Mouse (Mus musculus): Measurements from ENCODE around the gene Stk16. TPM values are rescaled to one million over a fixed set of nuclear protein-coding genes. Genes with fewer than 3 reads are reported as not detected.

Stk16 gene
- 17.4 TPM for polyA plus RNA-seq (2014; fragmentation: Illumina TruSeq; extraction: RNeasy Lipid Tissue Mini Kit (QIAGEN cat#74804); ENCODE audit: low replicate concordance)

DNA sequence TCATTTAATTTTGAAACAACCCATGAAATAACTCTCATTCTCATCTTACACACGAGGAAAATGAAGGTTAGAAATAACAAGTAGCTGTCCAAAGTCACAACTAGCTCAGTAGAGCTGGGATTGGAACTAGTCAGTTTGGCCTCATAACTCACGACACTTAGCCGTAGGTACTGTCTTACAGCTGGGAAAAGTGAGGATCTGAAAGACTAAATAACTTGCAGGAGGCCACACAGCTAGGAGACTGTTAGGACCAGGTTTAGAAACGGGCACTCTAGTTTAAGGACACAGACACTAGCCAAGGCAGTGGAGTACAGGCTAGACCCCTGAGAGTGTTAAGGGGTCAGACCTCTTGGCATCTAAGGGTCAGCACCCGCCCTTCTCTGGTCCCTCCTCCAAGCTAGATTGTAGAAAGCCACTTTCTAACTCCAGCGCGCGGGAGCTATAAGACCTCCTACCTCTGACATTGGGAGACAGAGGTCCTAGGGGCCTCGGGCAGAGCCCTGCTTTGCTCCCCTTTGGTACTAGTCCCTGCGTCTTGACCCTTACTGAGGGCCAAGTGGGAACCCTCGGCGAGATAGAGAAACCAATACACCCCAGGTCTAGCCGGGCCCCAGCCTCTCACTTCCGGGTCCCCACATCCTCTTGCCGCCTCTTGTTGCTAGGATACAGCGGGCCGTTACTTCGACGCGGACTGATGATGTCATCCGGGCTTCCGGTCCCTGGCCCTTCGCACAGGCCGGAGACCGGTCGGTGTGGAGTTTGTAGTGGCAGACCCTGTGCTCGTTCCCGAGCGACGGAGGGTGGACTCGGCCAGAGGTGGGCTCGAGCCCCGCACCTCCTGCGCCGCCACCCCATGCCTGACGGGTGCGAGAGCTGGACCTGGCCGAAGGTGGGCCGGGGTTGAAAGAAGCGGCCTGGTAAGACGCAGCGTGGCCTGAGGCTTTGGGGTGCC lies at the start of gene Stk16, which contains the start of gene Glb1l:
Gene Stk16, plus strand, starts transcription at position 703 of the 952 bp plus-strand sequence.
Gene Glb1l, minus strand, starts transcription at position 678 of the 952 bp plus-strand sequence.

DNA sequence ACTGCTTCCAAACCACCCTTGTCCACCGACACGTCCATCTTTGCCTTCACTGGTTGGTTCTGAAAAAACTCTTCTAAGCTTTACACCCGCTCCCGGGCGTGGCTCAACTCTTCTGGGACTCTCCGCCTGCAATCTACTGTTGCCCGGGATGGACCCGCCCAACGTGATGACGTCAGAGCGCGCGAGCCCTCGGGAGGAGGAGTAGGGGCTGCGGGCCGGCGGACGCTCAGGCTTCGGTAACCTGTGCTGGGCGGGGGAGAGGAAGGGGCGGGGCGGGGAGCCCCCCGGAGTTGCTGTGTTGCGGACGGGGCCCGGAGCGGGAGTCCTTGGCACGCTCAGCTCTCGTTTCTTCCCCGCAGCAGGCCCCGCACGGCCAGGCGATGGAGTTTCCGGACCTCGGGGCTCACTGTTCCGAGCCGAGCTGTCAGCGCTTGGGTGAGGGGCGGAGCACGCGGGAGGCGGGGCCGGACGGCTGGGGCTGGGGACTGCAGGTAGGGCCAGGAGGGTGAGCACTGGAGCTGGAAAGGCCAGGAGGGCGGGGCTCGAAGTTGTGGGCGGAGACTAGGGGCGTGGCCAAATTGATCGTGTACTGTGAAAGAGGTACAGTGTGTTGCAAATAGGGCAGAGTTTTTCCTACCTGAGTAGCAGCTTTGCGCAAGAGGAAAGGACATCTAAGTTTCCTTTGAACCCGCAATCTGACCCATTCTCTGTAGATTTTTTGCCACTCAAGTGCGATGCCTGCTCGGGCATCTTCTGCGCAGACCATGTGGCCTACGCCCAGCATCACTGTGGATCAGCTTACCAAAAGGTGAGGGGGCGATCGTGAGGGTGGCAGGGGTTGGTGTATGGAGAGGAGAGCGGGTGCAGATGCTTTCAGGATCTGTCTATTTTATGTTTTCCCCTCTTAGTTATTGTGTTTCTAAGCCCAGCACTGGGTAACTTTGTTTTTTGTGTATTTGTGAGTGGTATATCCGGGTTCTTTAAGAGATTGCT lies 41.9 kb upstream of the Stk16 start, which contains the start of gene Zfand2b:
Gene Zfand2b, plus strand, starts transcription at position 175 of the 993 bp plus-strand sequence.

DNA sequence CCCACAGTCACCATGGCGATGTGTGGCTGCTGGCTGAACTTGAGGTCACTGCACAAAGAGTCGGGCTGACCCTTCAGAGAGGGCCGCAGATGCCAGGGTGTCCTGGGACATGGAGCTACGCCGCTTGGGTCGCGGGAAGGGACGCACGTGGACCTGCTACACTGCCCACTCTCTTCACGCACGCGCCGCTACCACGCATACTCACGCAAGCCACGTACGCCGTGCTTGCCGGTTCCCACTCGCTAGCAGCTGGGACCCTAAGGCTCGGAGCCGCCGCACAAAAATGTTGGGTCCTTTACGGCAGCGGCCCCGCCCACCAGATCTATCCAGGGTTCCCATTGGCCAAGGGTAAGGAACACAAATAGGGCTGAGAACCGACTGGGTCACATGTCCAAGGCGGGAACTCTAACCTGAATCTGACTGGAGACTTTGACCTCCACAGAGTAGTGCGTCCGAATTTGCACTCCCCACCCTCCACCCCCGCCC lies 30.5 kb upstream of the Stk16 start, which contains the start of gene Abcb6:
Gene Abcb6, minus strand, starts transcription at position 288 of the 486 bp plus-strand sequence.

DNA sequence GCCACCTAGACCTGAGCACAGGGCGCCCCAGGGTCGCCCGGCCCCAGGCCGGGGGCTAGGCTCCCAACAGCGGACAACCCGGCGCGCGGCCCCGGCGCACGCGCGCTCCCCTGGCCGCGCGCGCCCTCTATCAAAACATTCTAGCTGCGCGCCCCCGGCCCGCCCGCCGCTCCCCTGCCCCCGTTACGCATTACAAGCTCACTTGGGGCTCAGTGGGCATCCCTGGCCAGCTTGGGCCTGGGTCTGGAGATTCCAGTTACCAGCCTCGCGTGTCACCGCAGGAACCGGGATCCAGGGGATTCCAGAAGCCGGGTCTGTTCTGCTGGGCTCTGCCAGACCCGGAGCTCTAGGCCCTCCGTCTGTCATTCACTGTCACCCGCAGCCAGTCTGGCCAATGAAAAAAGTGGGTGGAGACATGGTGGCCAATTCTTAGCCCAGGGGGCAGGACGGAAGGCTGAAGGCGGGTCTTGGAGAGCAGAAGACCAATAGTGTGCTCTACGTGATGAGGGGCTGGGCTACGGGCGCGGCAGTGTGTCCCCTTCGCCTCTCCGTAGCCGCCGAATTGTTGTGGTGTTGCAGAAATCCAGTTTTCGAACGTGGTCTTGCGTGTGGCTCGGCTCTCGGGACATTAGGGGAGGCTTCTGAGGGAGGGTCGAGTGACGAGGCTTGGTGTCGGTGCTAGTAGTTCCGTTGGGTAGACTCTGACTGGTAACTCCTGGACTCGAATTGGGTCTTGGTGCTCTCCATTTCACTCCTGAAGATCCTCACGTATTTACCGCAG lies 18.8 kb upstream of the Stk16 start, which contains the start of the genes Ankzf1 and Atg9a:
Gene Ankzf1, plus strand, starts transcription at position 530 of the 781 bp plus-strand sequence.
Gene Atg9a, minus strand, starts transcription at position 575 of the 781 bp plus-strand sequence.

DNA sequence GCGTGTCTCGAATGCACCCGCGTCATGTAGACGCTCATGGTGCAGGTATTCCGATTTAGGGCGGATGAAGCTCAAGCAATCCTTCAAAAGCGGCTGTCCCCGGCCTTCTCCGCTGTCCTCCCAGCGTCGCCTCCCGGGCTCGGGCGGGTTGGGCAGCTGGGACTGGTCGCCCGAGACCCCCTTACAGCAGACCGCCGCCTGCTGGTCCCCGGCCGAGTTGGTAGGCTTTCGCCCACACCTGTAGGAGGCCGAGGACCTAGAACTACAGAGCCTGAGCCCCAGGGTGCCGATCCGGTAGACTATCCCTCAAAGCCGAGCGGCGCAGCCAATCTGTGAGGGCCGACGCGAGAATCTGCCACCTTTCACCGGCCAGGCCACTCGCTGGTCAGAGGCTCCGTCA lies 8.9 kb downstream of the Stk16 start, which contains the start of gene Tuba4a:
Gene Tuba4a, minus strand, starts transcription at position 335 of the 400 bp plus-strand sequence.

DNA sequence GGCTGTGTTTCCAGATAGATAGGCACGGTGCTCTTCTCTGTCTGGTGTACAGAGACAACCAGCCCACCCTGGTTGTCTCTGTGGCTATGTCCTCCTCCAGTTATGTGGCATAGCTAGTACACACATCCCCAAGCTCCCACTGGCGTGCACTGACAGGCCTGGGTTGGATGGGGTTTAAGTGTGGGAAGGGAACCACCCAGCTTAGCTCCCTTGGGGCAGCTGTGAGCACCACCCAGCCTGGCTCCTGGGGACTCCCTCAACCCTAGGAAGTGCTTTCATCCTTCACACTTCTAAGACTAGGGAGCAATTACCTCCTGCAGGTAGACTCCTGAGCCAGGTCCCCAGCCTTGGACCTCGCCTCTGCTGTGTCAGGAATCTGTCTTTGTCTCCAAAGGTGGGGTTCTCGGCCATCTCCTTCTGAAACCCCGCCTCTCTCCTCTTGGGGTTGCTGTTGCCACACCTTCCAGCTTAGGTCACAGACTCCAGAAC lies 21.1 kb downstream of the Stk16 start, which contains the start of gene A630095N17Rik:
Gene A630095N17Rik, minus strand, starts transcription at position 439 of the 489 bp plus-strand sequence.

DNA sequence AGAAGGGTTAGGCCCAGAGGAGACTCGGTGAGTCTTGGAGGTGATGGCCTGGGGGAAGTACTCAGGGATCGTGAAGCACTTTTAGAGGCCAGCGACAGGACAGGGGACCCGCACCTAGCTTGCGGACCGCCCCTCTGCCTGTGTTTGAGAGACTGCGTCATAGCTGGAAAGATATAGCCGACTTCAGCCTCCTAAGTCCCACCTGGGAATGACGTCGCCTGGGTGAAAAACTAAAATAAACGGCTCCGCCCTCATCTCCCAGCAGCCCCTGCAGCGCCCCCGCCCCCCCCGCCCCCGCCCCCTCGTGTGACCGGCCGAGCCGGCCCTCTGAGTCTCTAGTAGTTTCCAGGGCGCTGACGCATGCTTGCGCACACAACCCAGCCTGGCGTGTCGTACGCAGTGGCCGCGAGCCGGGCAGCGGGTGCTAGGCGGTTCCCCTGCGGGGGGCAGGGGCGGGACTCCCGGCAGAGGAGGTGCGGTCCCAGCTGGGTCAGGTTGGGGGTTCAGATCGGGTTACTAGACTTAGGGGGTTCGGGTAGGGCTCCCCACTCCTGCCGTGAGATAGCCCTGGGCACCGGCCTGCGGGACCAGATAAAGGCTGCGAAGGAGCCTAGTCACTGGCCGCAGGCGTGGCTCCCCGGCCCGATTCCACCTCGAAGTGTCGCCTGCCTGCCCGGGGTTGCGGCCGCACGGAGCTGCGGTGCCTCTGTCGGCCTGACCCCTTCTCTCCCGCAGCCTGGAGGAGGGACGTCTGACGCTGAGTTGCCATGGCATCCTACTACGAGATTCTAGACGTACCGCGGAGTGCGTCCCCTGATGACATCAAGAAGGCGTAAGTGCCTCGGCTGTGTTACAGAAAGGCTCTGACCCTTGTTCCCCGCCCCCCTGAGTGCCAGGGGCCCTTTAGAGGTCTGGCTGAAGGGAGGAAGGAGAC lies 25.7 kb downstream of the Stk16 start, which contains the start of gene Dnajb2:
Gene Dnajb2, plus strand, starts transcription at position 290 of the 934 bp plus-strand sequence.

DNA sequence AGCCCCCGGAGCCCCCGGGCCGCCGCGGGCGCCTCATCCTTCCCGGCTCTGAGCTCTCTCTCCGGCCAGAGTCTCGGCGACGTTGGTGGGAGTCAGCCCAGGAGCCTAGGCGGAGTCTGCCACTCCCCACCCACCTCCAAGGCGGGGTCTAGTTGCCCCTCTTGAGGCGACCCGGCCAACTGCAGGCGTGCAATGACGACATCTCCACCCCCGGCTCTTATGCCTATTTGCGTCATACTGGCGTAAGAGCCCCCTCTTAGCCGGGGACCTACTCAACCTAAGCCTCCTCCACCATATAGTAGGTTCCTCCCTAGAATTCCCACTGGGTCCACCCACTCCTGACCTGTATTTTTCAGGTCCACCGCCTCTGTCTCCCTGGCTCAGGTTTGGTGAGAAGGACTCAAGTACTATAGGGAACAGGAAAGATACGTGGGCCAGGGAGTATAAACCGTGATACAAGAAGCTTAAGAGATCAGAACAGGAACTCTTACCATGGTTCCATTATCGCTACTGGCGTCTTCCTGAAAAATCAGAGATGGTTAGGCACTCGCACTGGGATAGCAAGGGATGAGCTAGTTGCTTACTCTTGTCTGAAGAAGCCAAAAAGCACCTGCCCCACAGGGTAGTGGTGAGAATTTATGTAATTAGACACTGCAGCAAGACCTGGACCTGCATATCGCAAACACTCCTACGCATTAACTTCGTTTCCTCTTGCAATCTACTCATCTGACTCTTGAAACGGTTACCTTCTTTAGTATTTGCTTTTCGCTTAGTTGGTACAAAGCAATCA lies 53.6 kb downstream of the Stk16 start, which contains the start of gene Ptprn:
Gene Ptprn, minus strand, starts transcription at position 412 of the 790 bp plus-strand sequence.

Other genes with a start within 250 kb of the Stk16 start
- not detected for gene Nhej1, start 85.6 kb upstream of the Stk16 start, polyA plus RNA-seq (2014; fragmentation: Illumina TruSeq; extraction: RNeasy Lipid Tissue Mini Kit (QIAGEN cat#74804); ENCODE audit: low replicate concordance)
- not detected for gene Slc23a3, start 76.9 kb upstream of the Stk16 start, polyA plus RNA-seq (2014; fragmentation: Illumina TruSeq; extraction: RNeasy Lipid Tissue Mini Kit (QIAGEN cat#74804); ENCODE audit: low replicate concordance)
- 8.0 TPM for gene Cnppd1, start 68.1 kb upstream of the Stk16 start, polyA plus RNA-seq (2014; fragmentation: Illumina TruSeq; extraction: RNeasy Lipid Tissue Mini Kit (QIAGEN cat#74804); ENCODE audit: low replicate concordance)
- 4.2 TPM for gene Retreg2, start 68.1 kb upstream of the Stk16 start, polyA plus RNA-seq (2014; fragmentation: Illumina TruSeq; extraction: RNeasy Lipid Tissue Mini Kit (QIAGEN cat#74804); ENCODE audit: low replicate concordance)
- gene Zfand2b, start 42.2 kb upstream of the Stk16 start, polyA plus RNA-seq (2014; fragmentation: Illumina TruSeq; extraction: RNeasy Lipid Tissue Mini Kit (QIAGEN cat#74804); ENCODE audit: low replicate concordance): 0.78 TPM
- 3.8 TPM for gene Abcb6, start 30.4 kb upstream of the Stk16 start, polyA plus RNA-seq (2014; fragmentation: Illumina TruSeq; extraction: RNeasy Lipid Tissue Mini Kit (QIAGEN cat#74804); ENCODE audit: low replicate concordance)
- gene Ankzf1, start 18.7 kb upstream of the Stk16 start, polyA plus RNA-seq (2014; fragmentation: Illumina TruSeq; extraction: RNeasy Lipid Tissue Mini Kit (QIAGEN cat#74804); ENCODE audit: low replicate concordance): 18.0 TPM
- 12.2 TPM for gene Atg9a, start 18.6 kb upstream of the Stk16 start, polyA plus RNA-seq (2014; fragmentation: Illumina TruSeq; extraction: RNeasy Lipid Tissue Mini Kit (QIAGEN cat#74804); ENCODE audit: low replicate concordance)
- 8.1 TPM for gene Glb1l, start within 50 bp of the Stk16 start, polyA plus RNA-seq (2014; fragmentation: Illumina TruSeq; extraction: RNeasy Lipid Tissue Mini Kit (QIAGEN cat#74804); ENCODE audit: low replicate concordance)
- 4.2 TPM for gene Tuba4a, start 9.0 kb downstream of the Stk16 start, polyA plus RNA-seq (2014; fragmentation: Illumina TruSeq; extraction: RNeasy Lipid Tissue Mini Kit (QIAGEN cat#74804); ENCODE audit: low replicate concordance)
- gene A630095N17Rik, start 21.3 kb downstream of the Stk16 start, polyA plus RNA-seq (2014; fragmentation: Illumina TruSeq; extraction: RNeasy Lipid Tissue Mini Kit (QIAGEN cat#74804); ENCODE audit: low replicate concordance): not detected
- gene Dnajb2, start 25.6 kb downstream of the Stk16 start, polyA plus RNA-seq (2014; fragmentation: Illumina TruSeq; extraction: RNeasy Lipid Tissue Mini Kit (QIAGEN cat#74804); ENCODE audit: low replicate concordance): 4.0 TPM
- gene Ptprn, start 53.7 kb downstream of the Stk16 start, polyA plus RNA-seq (2014; fragmentation: Illumina TruSeq; extraction: RNeasy Lipid Tissue Mini Kit (QIAGEN cat#74804); ENCODE audit: low replicate concordance): not detected
- gene Resp18, start 67.6 kb downstream of the Stk16 start, polyA plus RNA-seq (2014; fragmentation: Illumina TruSeq; extraction: RNeasy Lipid Tissue Mini Kit (QIAGEN cat#74804); ENCODE audit: low replicate concordance): 2.4 TPM
- gene Dnpep, start 107.2 kb downstream of the Stk16 start, polyA plus RNA-seq (2014; fragmentation: Illumina TruSeq; extraction: RNeasy Lipid Tissue Mini Kit (QIAGEN cat#74804); ENCODE audit: low replicate concordance): 1.3 TPM
- gene Des, start 149.5 kb downstream of the Stk16 start, polyA plus RNA-seq (2014; fragmentation: Illumina TruSeq; extraction: RNeasy Lipid Tissue Mini Kit (QIAGEN cat#74804); ENCODE audit: low replicate concordance): 0.97 TPM
- 1.9 TPM for gene Speg, start 164.5 kb downstream of the Stk16 start, polyA plus RNA-seq (2014; fragmentation: Illumina TruSeq; extraction: RNeasy Lipid Tissue Mini Kit (QIAGEN cat#74804); ENCODE audit: low replicate concordance)
- 5.8 TPM for gene Gmppa, start 225.1 kb downstream of the Stk16 start, polyA plus RNA-seq (2014; fragmentation: Illumina TruSeq; extraction: RNeasy Lipid Tissue Mini Kit (QIAGEN cat#74804); ENCODE audit: low replicate concordance)
- gene Asic4, start 239.6 kb downstream of the Stk16 start, polyA plus RNA-seq (2014; fragmentation: Illumina TruSeq; extraction: RNeasy Lipid Tissue Mini Kit (QIAGEN cat#74804); ENCODE audit: low replicate concordance): not detected

All from small intestine, adult 10 weeks (tissue).